Mouse (Mus musculus): ENCODE measurements around the gene H2al1m.

- TF ChIP-seq CTCF (IDR thresholded peaks at IDR 0.05; ENCODE audit: low read depth, low read length) (no peak), GATA1 (IDR thresholded peaks at IDR 0.05; ENCODE audit: borderline replicate concordance, low read length) (no peak), POLR2AphosphoS5 (IDR thresholded peaks at IDR 0.05; ENCODE audit: insufficient replicate concordance, low read depth, low read length) (no peak), TAL1 (conservative IDR thresholded peaks at IDR 0.05; ENCODE audit: low read depth, low read length) (no peak)
Observed at GRCm38 (mm10) chrX:9273377-9274002, 10.1 kb upstream of the H2al1m start.

Measured in G1E (cell line).